In genomic region chr11:89025603-89026002, GRCm38 (mm10) we compare ENCODE assay signal across 28 mouse cellular contexts. TPM values are rescaled to one million over a fixed set of nuclear protein-coding genes. Genes with fewer than 3 reads are reported as not detected.
A peak's percentile ranks its signal among the peaks of the same experiment; 100 is the strongest.
DNase-seq lines count a peak whose midpoint lies in the region; TF ChIP-seq lines count a peak whose summit lies in the region.
"Had no signal": no experiment of that assay in that cellular context is flagged by ENCODE, and none has a peak within 500 bp of the region (broad histone marks: within the 10 kb centered on the region; RNA-seq: fewer than 3 reads in every experiment).

No protein-coding gene starts in this region.

- peak overlapping the region; percentile 96 for H3K27ac ChIP-seq in spleen, adult 2 months (ENCODE audit: insufficient read depth, low read length)
- H3K27ac ChIP-seq: left cerebral cortex, adult 2 months had no signal

- TF ChIP-seq CTCF in spleen, adult 2 months (IDR thresholded peaks at IDR 0.05; ENCODE audit: extremely low read depth, insufficient read depth, insufficient read length, insufficient replicate concordance): no peak

- H3K36me3 ChIP-seq in spleen, adult 2 months (ENCODE audit: control insufficient read depth, insufficient read depth, low read length): no peaks in the 10 kb centered on the region; the same call in 1 of the 2 replicates
- H3K36me3 ChIP-seq: embryonic facial prominence, embryonic 15.5 days; hindbrain, embryonic 15.5 days; stomach, embryonic 15.5 days had no signal

- WGBS in spleen, adult 2 months: 92% methylated on average over 3 of the region's 3 CpGs

- no peak overlapping the region for H3K4me3 ChIP-seq in spleen, adult 2 months (ENCODE audit: extremely low read depth, insufficient read depth, insufficient read length)
- H3K4me3 ChIP-seq: embryonic facial prominence, embryonic 15.5 days; hindbrain, embryonic 15.5 days; left cerebral cortex, adult 2 months; stomach, embryonic 15.5 days had no signal

- H3K27me3 ChIP-seq in spleen, adult 2 months (ENCODE audit: control insufficient read depth, insufficient read depth, low read length): no peaks in the 10 kb centered on the region
- H3K27me3 ChIP-seq: CH12.LX; embryonic facial prominence, embryonic 15.5 days; hindbrain, embryonic 15.5 days; stomach, embryonic 15.5 days had no signal

- no peak for TF ChIP-seq POLR2A in spleen, adult 2 months (IDR thresholded peaks at IDR 0.05; ENCODE audit: low read depth, low read length)

- H3K4me1 ChIP-seq in spleen, adult 2 months (ENCODE audit: control insufficient read depth, insufficient read depth, insufficient read length): peaks cover 34% of the 10 kb centered on the region; the same call in 1 of the 2 replicates

- peak; percentile 94 for DNase-seq in heart, adult 11 months
- DNase-seq in heart, adult 8-10 months (ENCODE audit: low spot score): no peak
- peak; percentile 49 for DNase-seq in kidney, postnatal 10 days
- DNase-seq in kidney, adult 11 months: no peak
- no peak for DNase-seq in spleen, adult 2 months (ENCODE audit: low read depth in 1 of 2, low spot score in 2 of 2)
- DNase-seq in spleen, adult 12 weeks (ENCODE audit: low spot score): no peak
- DNase-seq in urinary bladder, adult 18-20 months (ENCODE audit: low spot score in 2 of 2): no peak
- DNase-seq in thymus, postnatal 14 days: no peak
- DNase-seq: cerebellum, adult 11 months; cerebellum, postnatal 14 days; embryo, embryonic 11 days; gastrocnemius, postnatal 25 days; right cerebral cortex, adult 18-20 months; spleen, adult 18-20 months; thymus, postnatal 25 days had no signal

RNA-seq across cellular contexts. Expression of gene Trim25, which starts 26.4 kb away (rescaled TPM):
- 10 to 100 TPM; 16.8 to 21.3 (median 17.1) TPM for total RNA-seq in heart, adult 8-10 months (2022)
- polyA plus RNA-seq in spleen, adult 2 months (2012; rRNA removed): 41.5 and 67.0 TPM in 2 replicates

RNA-seq across cellular contexts. Expression of gene Dgke, which starts 41.0 kb away (rescaled TPM):
- 10 to 100 TPM in 2 of 4 experiments, 1 to 10 TPM in 2; 7.6 to 14.8 (median 11.0) TPM for total RNA-seq in heart, adult 8-10 months (2022)
- polyA plus RNA-seq in spleen, adult 2 months (2012; rRNA removed): 3.9 and 6.9 TPM in 2 replicates

RNA-seq across cellular contexts. Expression of gene Gm525, which starts 48.0 kb away (rescaled TPM):
- under 1 TPM in 1 of 4 experiments, not detected in 3; 0.60 TPM for total RNA-seq in heart, adult 8-10 months (2022)
- not detected in 2 replicates for polyA plus RNA-seq in spleen, adult 2 months (2012; rRNA removed)
- total RNA-seq: adrenal gland, adult 2 months; gastrocnemius, postnatal 25 days; layer of hippocampus, adult 8-10 months; midbrain, postnatal 0 days had no signal
- polyA plus RNA-seq: forebrain, embryonic 11.5 days; hindbrain, embryonic 15.5 days; kidney, embryonic 14.5 days; limb, embryonic 11.5 days; neural tube, embryonic 11.5 days had no signal

RNA-seq across cellular contexts. Expression of gene Coil, which starts 55.6 kb away (rescaled TPM):
- total RNA-seq in heart, adult 8-10 months (2022): 1 to 10 TPM; 4.2 to 5.4 (median 4.8) TPM
- 3.9 and 4.0 TPM in 2 replicates for polyA plus RNA-seq in spleen, adult 2 months (2012; rRNA removed)

RNA-seq across cellular contexts. Expression of gene Elobl, which starts 58.9 kb away (rescaled TPM):
- not detected for total RNA-seq in heart, adult 8-10 months (2022)
- polyA plus RNA-seq in spleen, adult 2 months (2012; rRNA removed): 0.31 and 0.75 TPM in 2 replicates
- total RNA-seq: adrenal gland, adult 2 months; CH12.LX; gastrocnemius, postnatal 25 days; layer of hippocampus, adult 8-10 months; left cerebral cortex, adult 2 months had no signal
- polyA plus RNA-seq: embryonic facial prominence, embryonic 15.5 days; forebrain, embryonic 11.5 days; heart, embryonic 16.5 days; hindbrain, embryonic 15.5 days; kidney, embryonic 14.5 days; limb, embryonic 11.5 days; midbrain, postnatal 0 days; neural tube, embryonic 11.5 days; stomach, embryonic 15.5 days had no signal

Comparison
In these comparisons a context has a peak if more than half of its experiments do, and no peak if none do; other contexts are left out.
1. DNase-seq: peak in heart, adult 11 months (single experiment) and kidney, postnatal 10 days (single experiment); none in heart, adult 8-10 months (single experiment), kidney, adult 11 months (single experiment), spleen, adult 2 months (0 of 2), spleen, adult 12 weeks (single experiment), urinary bladder, adult 18-20 months (0 of 2) and thymus, postnatal 14 days (single experiment).